In genomic region chr1:158328126-158328525, GRCm38 (mm10) we compare ENCODE assay signal across 13 mouse cellular contexts. TPM values are rescaled to one million over a fixed set of nuclear protein-coding genes. Genes with fewer than 3 reads are reported as not detected.
DNase-seq lines count a peak whose midpoint lies in the region; ATAC-seq lines count a peak whose summit lies in the region.
"Had no signal": no experiment of that assay in that cellular context is flagged by ENCODE, and none has a peak within 500 bp of the region (broad histone marks: within the 10 kb centered on the region; RNA-seq: fewer than 3 reads in every experiment).

No protein-coding gene starts in this region.

- DNase-seq in frontal cortex, postnatal 10 days (ENCODE audit: low spot score in 2 of 2): no peak
- DNase-seq in cerebellum, postnatal 36 days: peak; percentile 59 to 62
- DNase-seq in layer of hippocampus, postnatal 10 days (ENCODE audit: low spot score in 2 of 2): peak; percentile 19 to 23
- peak; percentile 58 to 75 for DNase-seq in right cerebral cortex, postnatal 10 days (ENCODE audit: low spot score in 2 of 2)
- DNase-seq in adrenal gland, postnatal 36 days: no peak
- DNase-seq in B cell, adult 2 months: no peak
- DNase-seq in adrenal gland, adult (ENCODE audit: inconsistent age in 2 of 2, low spot score in 1 of 2): no peak
- DNase-seq: adrenal gland, adult 2 months; gastrocnemius, postnatal 14 days; kidney, postnatal 14 days; lung, postnatal 36 days had no signal

- peak; percentile 96 for ATAC-seq in frontal cortex, adult (ENCODE audit: low TSS enrichment)

RNA-seq across cellular contexts. Expression of gene Brinp2, which starts 28.0 kb away (rescaled TPM):
- 10 to 100 TPM; 73.7 to 78.3 TPM for total RNA-seq in layer of hippocampus, postnatal 10 days (2021)
- under 1 TPM; 0.50 to 0.63 TPM for total RNA-seq in adrenal gland, postnatal 36 days (2021)
- total RNA-seq: hematopoietic stem cell, adult 5-6 weeks had no signal

RNA-seq across cellular contexts. Expression of gene Astn1, which starts 33.9 kb away (rescaled TPM):
- 100 to 1,000 TPM; 176 to 181 TPM for total RNA-seq in layer of hippocampus, postnatal 10 days (2021)
- total RNA-seq in adrenal gland, postnatal 36 days (2021): 1 to 10 TPM; 4.8 to 6.4 TPM
- total RNA-seq: hematopoietic stem cell, adult 5-6 weeks had no signal

Comparison
In these comparisons a context has a peak if more than half of its experiments do, and no peak if none do; other contexts are left out.
1. DNase-seq: peak in cerebellum, postnatal 36 days (2 of 2), layer of hippocampus, postnatal 10 days (2 of 2) and right cerebral cortex, postnatal 10 days (2 of 2); none in frontal cortex, postnatal 10 days (0 of 2), adrenal gland, postnatal 36 days (0 of 2), B cell, adult 2 months (0 of 2) and adrenal gland, adult (0 of 2).
2. RNA of gene Brinp2, which starts 28.0 kb away (total RNA-seq): 73.7 to 78.3 TPM in layer of hippocampus, postnatal 10 days; 0.50 to 0.63 TPM in adrenal gland, postnatal 36 days; every median in the first group is over 10 times any median in the second.
3. RNA of gene Astn1, which starts 33.9 kb away (total RNA-seq): 176 to 181 TPM in layer of hippocampus, postnatal 10 days; 4.8 to 6.4 TPM in adrenal gland, postnatal 36 days; every median in the first group is over 10 times any median in the second.